Mouse (Mus musculus): ENCODE data around the gene Etnppl.

Gene Etnppl

DNA sequence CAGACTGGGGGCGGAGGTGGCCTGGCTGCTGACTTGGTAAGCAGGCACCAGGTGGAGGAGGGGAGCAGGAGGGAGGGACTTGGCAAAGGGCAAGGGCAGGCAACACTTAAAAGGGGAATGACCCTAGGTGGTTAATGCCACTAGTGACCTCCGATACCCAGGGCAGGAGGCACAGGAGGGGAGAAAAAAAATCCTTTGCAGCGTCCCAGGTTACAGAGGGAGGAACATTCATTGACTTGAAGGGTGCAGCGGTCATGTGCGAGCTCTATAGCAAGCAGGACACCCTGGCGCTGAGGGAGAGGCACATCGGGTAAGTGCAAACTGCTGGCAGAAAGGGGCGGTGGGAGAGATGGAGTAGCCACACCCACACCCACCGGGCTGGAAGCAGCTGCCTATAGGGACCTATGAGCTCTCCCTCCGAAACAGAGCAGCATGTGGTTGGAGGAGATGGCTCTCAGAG is at the start of gene Etnppl:
Gene Etnppl (plus strand): TSS at position 10 of the 460 bp plus-strand sequence.
- in situ Hi-C loops (cut with MboI, MseI) = no loop called here

DNA sequence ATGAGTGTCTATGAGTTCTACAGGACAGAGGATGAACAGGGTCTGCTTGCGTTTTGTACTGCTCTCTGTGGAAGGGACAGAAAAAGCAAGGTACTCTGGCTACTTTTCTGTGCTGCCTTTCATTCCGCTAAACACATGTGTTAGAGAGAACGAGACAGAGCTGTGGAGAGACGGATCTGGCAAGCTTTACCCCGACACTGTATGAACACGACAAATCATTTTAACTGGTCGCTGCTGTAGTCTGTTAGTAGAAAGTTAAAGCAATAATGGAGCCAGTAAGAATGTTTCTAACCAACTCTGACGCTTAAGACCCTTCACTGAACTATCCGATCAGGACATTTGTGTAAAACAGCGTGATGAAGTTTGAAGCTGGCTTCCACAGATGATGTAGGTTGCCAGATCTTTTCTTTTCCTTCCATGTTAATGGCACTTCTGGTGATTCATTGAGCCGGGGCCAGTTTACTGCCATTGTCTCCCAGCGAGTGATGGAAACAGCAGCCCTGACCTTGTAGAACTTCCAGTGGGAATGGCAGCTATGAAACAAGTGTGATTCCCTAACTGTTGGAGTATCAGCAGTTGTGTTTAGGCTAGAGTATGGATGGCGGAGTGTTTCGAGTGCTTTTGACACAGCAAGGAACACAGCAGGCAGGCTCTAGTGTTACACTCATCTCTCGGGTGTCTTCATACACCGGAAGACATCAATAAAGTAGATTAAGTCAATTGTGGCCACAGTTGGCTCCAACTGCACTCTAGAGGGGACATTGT is 48.7 kb upstream of the Etnppl start:
- in situ Hi-C loops (cut with MboI, MseI) = no loop called here

DNA sequence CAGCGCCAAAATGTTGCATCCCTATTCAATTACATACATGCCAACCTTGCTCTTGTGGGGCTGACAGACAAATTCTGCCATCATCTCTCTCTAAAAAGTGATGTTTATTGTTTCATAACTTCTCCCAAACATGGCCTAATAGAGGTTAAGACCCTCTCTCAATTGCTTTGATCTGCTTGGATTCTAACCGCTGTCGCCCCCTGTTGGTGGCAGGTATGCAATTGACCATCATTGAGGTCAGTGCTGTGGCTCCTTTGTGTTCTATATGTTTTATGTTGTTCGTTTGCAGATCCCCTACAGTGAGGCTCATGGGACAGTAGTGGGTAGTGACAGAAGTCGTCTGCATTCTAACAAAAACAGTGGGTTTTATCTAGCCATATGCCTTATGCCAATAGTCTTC is 44.0 kb upstream of the Etnppl start:
- in situ Hi-C loops (cut with MboI, MseI) = no loop called here

DNA sequence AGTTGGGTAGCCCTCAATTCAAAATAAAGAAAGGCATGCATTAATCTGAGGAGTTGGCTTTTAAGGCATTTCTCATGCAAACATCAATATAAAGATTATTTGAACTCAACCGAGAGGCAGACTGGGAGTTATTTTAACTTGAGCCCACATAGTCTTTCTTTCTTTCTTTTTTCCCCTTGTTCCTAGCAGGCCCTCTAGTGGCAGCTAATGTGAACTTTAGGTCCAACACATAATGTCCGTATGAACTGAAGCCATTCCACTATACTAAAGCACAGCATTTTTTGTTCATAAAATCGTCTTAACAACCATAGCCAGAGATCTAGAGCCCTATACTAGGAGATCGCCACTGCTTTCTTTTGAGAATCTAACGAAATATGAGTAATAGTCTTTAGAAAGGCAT is 42.6 kb upstream of the Etnppl start:
- in situ Hi-C loops (cut with MboI, MseI) = loop anchor here (5.0 kb wide), 1 partner anchor 477 kb away; no protein-coding TSS in a partner anchor

DNA sequence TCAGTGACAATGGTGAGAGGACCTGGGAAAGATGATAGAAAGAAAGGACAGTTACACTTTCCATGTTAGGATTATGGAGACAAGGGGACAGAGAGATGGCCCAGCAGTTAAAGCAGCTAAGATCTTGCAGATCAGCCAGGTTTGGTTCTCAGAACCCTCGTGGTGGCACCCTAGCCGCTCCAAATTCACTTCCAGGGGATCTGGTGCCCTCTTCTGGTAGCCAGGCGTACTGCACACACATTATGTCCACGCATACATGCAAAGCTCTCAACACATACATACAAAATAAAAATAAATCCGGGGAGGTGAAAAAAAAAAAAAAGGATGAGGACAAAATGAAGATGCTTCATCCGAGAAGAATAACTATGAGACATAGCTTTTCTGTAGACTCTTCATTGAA is 40.6 kb upstream of the Etnppl start:
- in situ Hi-C loops (cut with MboI, MseI) = loop anchor here (5.0 kb wide), 1 partner anchor 479 kb away; no protein-coding TSS in a partner anchor

DNA sequence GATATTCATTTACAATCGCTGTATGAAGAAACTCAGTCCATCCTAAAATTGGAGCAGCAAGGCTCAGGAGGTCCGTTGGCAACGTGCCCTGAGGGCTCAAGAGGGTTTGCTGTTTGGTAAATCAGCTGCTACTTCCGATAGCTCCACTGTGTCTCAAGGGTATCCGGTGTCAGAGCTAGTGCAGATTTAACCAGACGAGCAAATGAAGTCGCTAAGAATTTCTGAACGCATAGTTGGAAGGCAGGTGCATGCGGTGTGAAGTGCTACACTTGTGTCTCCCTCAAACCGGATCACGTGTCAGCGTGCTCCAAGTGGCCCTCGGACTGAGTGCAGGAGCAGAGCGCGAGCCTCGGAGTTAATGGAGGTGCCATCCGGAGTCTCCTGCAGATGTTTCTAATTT is 37.7 kb upstream of the Etnppl start:
- in situ Hi-C loops (cut with MboI, MseI) = loop anchor here (5.0 kb wide), 1 partner anchor 482 kb away; no protein-coding TSS in a partner anchor

DNA sequence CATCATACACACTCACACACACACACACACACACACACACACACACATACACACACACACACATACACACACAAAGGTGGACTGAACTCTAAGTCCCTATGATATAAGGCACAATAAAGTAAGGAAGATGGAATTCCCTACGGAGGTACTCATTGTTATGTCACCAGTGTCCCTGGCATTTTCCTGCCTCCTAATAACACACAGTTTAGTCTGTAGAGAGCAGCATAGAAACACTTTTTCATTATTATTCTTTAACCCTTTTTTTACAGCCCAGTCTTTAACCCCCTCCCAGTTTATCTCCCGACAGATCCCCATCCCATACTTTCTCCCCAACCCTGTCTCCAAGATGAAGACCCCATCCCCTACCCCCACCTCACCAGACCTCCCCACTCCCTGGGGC is 35.7 kb upstream of the Etnppl start:
- in situ Hi-C loops (cut with MboI, MseI) = no loop called here

DNA sequence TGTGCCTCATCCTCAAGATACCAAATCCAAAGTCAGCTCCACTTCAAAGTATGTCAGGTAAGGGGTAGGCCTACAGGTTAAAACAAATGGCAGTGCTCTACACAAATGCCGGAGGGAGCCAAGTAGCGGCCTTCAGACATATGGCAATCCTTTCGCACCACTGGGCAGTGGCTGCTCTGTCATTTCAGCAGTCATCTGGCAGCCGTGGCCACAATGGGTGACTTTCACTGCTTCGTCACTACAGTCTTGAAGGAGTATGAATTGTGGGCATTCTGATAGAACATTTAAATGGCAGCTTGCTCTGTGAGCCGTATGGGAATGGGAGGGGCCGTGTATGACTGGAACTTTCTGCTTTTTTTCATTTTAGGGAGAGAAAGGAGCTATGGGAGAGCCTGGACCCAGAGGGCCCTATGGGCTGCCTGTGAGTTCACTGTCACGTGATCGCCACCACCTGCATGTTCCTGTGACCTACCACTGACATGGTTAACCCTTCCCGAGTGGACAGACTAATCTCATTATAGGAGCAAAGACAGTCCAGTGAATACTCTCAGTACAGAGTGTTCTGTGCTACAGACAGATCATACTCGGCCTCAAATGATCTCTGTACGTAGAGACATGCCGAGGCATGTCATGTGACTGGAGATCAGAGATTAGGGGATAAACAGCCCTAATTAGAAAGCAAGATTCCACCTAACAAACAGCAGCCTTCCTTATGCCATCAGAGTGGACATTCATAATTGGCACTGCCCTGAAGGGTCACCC is 34.2 kb upstream of the Etnppl start:
- in situ Hi-C loops (cut with MboI, MseI) = no loop called here

DNA sequence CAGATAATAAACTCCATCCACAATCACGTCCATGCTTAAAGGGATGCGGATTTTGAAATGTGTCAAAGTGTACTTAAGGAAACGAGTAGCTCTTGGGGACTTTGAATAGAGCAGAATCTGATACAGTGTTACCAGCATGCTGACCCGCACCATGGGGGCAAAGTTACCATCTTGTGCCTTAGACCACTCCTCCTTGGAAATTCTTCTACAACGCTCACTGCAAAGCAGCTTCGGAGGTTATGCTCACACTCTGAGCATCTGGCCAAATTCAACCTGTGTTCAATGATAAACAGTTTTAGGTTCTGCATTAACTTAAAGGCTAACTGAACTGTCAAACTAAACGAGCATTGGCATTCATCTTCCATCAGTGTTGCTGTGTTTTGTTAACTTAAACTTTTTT is 33.2 kb upstream of the Etnppl start:
- in situ Hi-C loops (cut with MboI, MseI) = no loop called here

DNA sequence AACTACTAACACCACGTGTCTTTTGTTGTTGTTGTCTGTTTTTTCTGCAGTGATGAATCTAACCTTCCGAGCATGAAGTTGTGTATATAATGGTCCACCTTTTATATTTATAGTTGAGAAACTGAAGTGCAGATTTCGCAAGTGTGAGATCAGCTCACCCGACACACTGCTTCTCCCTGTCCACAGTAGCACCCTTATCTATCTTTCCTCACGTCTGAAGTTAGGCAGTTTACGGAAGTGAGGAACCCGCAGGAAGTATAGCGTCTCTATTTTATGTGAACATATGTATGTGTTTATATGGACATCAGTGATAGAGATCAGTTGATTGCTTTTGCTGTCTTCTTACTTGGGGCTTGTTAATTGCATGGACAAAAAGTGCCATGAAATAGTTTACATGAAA is 22.2 kb upstream of the Etnppl start:
- in situ Hi-C loops (cut with MboI, MseI) = no loop called here

DNA sequence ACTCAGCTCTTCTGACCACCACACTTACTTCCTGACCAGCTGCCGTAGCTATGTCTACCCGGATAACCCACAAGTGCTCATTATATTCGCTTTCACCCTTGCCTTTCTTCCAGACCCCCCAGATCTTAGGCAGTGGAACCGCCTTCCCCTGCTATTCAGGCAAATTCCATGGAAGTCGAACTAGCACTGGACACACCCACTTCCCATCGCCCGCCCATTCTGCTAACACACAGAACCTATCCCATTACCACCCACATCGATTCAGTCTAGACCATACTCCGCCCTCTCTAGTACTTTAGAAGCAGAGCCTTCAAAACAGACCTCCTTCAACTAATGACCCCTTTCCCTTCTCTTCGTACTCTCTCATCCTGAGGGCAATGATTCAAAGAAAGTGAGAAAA is 15.8 kb upstream of the Etnppl start:
- in situ Hi-C loops (cut with MboI, MseI) = no loop called here

DNA sequence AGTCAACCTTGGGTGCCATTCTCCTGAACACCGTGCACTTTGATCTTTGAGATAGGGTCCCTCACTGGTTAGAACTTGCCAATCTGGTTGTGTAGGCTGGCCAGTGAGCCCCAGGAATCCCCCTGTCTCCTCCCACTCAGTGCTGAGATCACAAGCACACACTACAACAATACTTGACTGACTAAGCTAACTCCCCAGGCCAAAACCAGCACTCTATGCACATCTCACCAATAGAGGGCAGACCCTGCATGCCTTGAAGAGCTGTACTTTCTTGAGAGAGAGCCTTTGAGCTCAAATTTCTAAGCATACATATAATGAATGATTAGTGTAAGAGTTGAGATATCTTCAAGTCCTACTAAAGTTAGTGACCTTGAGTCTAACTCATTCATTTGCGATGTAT is 9.3 kb upstream of the Etnppl start:
- in situ Hi-C loops (cut with MboI, MseI) = no loop called here

DNA sequence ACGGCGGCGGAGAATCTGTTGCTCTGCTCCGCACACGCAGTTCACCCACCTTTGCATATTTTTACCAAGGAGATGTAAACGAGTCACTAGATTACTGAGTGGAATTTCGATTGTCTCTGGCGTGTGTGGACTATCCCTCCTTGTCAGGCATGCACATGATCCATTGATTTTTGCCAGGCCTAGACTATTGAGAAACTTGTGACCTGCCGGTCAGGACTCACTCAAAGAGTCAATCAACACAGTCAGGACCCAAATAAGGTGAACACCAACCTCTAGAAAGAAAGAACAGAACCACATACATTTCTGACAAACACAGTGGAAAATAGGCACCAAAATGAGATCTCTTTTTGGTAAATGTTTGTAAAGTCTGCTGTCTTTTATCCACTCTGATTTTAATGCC is 2.8 kb upstream of the Etnppl start:
- in situ Hi-C loops (cut with MboI, MseI) = no loop called here

DNA sequence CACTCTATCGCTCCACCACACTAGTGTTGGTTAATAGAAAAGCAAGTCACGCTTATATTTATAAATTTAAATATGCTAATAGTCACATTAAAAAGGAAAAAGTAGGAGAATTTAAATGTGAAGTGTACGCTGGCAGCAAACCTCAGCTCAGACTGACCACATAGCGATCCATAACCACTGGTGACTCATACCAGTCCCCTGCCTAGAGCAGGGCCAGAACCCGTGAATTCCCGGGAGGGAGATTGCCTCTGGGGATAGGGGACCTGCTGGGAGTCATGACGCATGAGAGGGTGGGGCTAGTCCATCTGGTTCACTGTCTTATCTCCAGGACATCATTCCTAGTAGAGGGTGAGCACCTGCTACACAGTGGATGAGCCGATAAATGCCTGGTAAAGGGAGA is 1.6 kb upstream of the Etnppl start:
- in situ Hi-C loops (cut with MboI, MseI) = no loop called here

DNA sequence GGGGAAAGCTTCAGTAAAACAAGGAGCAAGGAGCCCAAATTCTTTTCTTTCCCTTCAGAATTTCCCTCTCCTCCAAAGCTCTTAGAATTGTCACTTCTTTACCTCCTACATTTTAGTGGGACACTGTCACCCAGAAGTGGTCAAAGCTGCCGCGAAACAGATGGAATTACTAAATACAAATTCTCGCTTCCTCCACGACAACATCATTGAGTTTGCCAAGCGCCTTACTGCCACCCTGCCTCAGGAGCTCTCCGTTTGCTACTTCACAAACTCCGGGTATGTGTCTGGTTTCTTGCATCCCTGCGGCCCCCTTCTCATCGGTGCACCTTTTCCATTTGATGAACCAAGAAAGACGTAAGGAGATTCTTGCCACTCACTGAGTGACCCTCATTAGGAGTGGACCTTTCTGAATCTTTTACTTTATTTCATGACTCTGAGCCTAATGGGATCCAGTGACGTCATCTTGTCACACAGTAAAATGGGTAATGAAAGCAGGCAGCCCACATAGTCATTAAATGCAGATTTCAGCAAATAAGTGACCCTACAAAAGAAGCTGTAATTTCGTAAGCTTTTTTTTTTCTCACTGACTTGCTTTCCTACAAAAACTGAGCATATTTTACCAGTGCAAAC is 3.4 kb downstream of the Etnppl start:
- in situ Hi-C loops (cut with MboI, MseI) = no loop called here

DNA sequence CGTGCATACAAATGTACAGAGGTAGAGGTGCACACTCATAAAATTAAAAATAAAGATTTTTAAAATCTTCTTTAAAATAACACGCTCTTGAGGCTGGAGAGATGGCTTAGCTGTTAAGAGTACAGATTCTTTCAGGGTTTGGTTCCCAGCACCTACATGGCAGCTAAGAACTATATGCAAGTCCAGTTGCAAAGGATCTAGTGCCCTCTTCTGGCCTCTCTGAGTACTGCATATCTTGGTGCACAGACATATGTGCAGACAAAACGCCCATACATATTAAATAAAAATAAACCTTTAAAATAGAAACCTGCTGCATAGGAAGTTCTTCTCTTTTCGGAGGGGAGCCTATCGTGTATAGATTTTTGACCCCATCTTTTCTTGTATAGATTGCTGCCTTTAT is 11.1 kb downstream of the Etnppl start:
- in situ Hi-C loops (cut with MboI, MseI) = no loop called here

DNA sequence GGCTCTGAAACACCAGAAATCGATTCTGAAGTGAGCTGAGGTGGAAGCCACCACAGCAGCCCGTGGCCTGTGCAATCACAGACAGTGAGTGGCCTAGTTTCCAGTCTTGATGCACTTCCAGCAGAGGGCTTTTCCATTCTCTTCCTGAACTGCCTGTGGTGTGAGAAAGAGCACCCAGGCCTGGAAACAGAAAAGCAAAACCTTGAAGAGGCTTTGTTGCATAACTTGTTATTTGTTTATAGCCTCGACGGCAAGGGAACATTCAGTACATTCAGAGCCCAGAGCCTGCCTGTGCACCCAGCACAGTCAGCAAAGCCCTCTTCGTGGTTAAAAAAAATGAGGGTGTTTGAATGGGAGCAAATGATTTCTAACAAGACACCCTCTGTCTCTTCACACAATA is 16.6 kb downstream of the Etnppl start:
- in situ Hi-C loops (cut with MboI, MseI) = no loop called here

DNA sequence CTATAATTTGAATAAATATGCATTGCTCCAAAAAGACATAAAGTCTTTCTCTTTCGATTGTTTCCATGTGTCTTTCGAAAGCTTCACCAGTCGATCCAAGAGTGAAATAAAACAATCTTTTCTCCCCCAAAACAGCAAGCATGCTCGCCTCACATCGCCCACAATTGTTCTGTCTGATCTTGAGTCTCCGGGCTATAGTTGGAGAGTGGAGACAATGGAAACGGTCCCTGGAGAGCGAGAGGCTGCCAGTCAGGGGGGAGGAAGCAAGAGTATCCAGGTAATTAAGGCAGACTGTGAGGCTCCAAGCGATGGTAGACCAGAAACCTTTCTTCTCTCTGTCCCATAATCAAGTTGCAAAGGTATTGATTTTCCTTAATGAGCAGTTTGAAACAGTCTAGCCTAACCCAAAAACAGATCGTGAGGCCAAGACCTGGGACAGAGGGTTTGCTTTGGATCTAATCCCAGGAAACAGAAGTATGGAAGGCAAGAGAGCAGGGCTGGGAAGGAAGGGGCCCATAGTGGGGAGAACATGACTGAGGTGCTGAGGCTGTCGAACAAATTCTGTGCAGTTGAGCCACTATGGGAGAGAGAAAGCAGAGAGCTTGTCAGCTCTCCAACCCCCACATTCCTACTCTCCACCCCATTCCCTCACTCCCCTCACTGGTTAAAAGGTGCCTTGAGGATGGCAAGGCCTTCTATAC is 29.0 kb downstream of the Etnppl start:
- in situ Hi-C loops (cut with MboI, MseI) = no loop called here

DNA sequence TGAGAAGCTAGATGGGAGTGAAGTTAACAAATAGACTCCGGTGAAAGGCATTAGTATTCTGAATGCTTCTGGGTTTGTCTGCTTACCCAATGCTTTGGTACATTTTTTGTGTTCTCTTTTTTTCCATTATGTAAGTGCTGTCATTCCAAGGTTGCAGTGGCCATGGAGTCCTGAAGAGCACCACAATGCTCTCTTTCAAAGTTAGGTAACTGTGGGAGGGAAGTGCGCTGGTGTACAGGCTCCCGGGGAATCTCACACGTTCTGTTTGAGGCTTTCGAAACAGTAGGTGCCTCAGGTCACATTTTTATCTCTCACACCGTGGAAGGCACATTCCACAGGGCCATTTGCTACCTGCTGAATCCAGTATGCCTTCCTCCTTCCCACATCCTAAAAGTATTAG is 32.3 kb downstream of the Etnppl start:
- in situ Hi-C loops (cut with MboI, MseI) = no loop called here

DNA sequence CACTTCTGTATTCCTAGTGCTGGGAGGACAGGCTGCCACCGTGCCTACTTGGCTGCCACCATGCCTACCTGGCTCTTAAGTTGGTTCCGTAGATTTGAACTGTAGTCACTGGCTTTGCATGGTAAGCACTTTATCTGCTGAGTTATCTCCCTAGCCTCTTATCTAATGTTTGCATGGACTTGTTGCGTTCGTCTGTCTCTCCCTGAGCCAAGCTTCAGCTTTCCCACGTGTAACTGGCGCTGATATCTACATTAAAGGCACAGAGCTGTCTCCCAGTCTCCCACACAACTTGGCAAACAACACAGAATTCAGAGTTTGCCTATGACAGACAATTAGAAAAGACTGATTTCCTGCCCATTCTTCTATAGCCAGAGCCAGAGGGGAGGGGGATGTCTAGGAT is 43.4 kb downstream of the Etnppl start:
- in situ Hi-C loops (cut with MboI, MseI) = no loop called here

DNA sequence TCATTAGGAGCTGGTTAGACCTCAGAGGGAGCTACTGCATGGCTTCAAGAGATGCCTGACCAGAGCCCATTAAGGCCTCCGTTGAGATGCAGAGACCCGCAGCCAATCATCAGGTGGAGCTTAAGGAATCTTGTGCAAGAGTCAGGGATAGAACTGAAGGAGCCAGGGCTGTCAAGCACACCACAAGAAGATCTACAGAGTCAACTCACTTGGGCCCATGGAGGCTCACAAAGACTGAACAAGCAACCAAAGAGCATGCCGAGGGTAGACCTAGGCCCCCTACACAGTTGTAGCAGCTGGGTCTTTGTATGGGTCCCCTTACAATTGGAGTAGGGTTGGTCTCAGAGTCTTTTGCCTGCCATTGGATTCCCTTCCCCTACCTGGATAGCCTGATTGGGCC is 45.2 kb downstream of the Etnppl start:
- in situ Hi-C loops (cut with MboI, MseI) = no loop called here

DNA sequence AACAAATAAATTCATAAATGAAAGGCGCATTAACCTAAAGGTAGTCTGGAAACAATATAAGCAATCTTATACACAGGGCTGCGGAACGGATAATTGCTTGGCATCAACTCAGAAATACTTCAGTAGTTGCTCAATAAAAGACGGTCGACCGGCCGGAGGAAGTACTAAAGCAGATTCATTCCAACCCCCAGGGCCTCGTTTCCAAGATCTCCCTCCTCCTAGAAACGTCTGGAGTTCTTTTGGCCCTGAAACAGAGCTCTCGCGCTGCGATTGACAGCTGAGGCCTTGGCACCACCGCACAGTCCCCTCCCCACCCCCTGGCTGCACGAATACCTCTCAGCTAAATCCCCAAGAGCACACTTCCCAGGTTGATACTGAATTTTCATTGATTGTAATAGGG is 54.0 kb downstream of the Etnppl start:
- in situ Hi-C loops (cut with MboI, MseI) = no loop called here

All from T-helper 2 cell (primary cell).